Mouse (Mus musculus) stomach, postnatal 0 days (tissue): Measurements from ENCODE around the gene B4gat1.

Experiments
- CTCF ChIP-seq: IDR thresholded peaks from 2 replicates; pipeline ENCODE4 v1.5.1; 2016; ENCODE audit warnings: antibody characterized with exemption, low read depth, mild to moderate bottlenecking, moderate library complexity
- EP300 ChIP-seq: optimal IDR thresholded peaks from 2 replicates; pipeline ENCODE3; 2016; ENCODE audit warnings: antibody characterized with exemption

GRCm38 (mm10) chr19:5051031-5051430 lies 12.4 kb downstream of the B4gat1 start:
- no peak for TF ChIP-seq CTCF
- no peak for TF ChIP-seq EP300
